Mouse (Mus musculus) heart, adult 2 months (tissue): ENCODE measurements at regions not wholly inside any gene's neighbourhood (a gene's known extent, or its start where the extent isn't known, plus 50 kb on each side); places are given as distances from the start of the nearest gene placed in this dataset.

ENCODE experiments used
- CTCF ChIP-seq: fragments of 200-600 bp; IDR thresholded peaks from 2 replicates; pipeline ENCODE4 v1.8.1; 2022; ENCODE audit warnings: antibody characterized with exemption, mild to moderate bottlenecking, moderate library complexity
- EP300 ChIP-seq: fragments of 200-500 bp; IDR thresholded peaks from 2 replicates; pipeline ENCODE4 v1.6.1; 2011; ENCODE audit warnings: low read depth, low read length, control low read depth; ENCODE audit not compliant: insufficient read depth
- POLR2A ChIP-seq: fragments of 200-500 bp; IDR thresholded peaks from 2 replicates; pipeline ENCODE4 v1.6.1; 2011; ENCODE audit warnings: mild to moderate bottlenecking, low read depth, low read length, control low read depth; ENCODE audit not compliant: insufficient read depth

- TF ChIP-seq CTCF (no peak), POLR2A (no peak), EP300 (no peak)
These were observed 191.3 kb upstream of the A230072I06Rik start for GRCm38 (mm10) chr8:12087192-12087800.
